Mouse (Mus musculus): ENCODE measurements around the gene Cdc25a.

- no peak for TF ChIP-seq CTCF (IDR thresholded peaks at IDR 0.05; ENCODE audit: insufficient read depth, low read depth, low read length)
- TF ChIP-seq POLR2A (IDR thresholded peaks at IDR 0.05; ENCODE audit: insufficient read depth, low read depth, low read length): no peak
These were observed 42.6 kb downstream of the Cdc25a start for GRCm38 (mm10) chr9:109917931-109918330.

All from olfactory bulb, adult 2 months (tissue).